Mouse (Mus musculus) megakaryocyte, adult 5-6 weeks (primary cell): Measurements from ENCODE around the gene C1galt1c1. TPM values are rescaled to one million over a fixed set of nuclear protein-coding genes. Genes with fewer than 3 reads are reported as not detected.

Experiments used
- total RNA-seq, 2 experiments: library from RNA; stranded (forward) in 1 of 2; stranded (reverse) in 1 of 2; fragments of 153-499, 151-499 nt in 1 of 2; fragments of 221-1000, 200-1000 nt in 1 of 2; gene quantifications; 2 replicates each; pipeline versions ENCODE4 v1.2.3 to v1.2.4; 2015 to 2017

C1galt1c1 gene
- total RNA-seq, 2 experiments from 2014 or later, result 386 to 475 TPM

Other genes starting within 250 kb of the C1galt1c1 start
- gene Lamp2, start 178.6 kb downstream of the C1galt1c1 start, total RNA-seq (2015), result 464 and 491 TPM in 2 replicates
- 317 and 338 TPM in 2 replicates for gene Lamp2, start 178.6 kb downstream of the C1galt1c1 start, total RNA-seq (2017)
- 65.6 and 75.3 TPM in 2 replicates for gene Cul4b, start 58.9 kb downstream of the C1galt1c1 start, total RNA-seq (2015)
- 72.2 and 75.7 TPM in 2 replicates for gene Cul4b, start 58.9 kb downstream of the C1galt1c1 start, total RNA-seq (2017)
- 131 and 160 TPM in 2 replicates for gene Mcts1, start 34.5 kb downstream of the C1galt1c1 start, total RNA-seq (2015)
- 46.3 and 67.0 TPM in 2 replicates for gene Mcts1, start 34.5 kb downstream of the C1galt1c1 start, total RNA-seq (2017)
- not detected in 2 replicates for gene 6030498E09Rik, start 137.6 kb upstream of the C1galt1c1 start, total RNA-seq (2015)
- gene 6030498E09Rik, start 137.6 kb upstream of the C1galt1c1 start, total RNA-seq (2017), result not detected in 2 replicates